Mouse (Mus musculus) spleen, adult 12 weeks (tissue): ENCODE results near the gene Tnfrsf14.
A peak's percentile ranks its signal among the peaks of the same experiment; 100 is the strongest.

Experiments
- DNase-seq: peaks from one replicate; pipeline ENCODE4 v3.0.0; 2022; ENCODE audit warnings: low spot score

Tnfrsf14 gene

GRCm38 (mm10) chr4:154916662-154917061 is 11.7 kb downstream of the Tnfrsf14 start:
- DNase-seq = no peak

GRCm38 (mm10) chr4:154915286-154915685 is 13.1 kb downstream of the Tnfrsf14 start:
- DNase-seq = no peak

- DNase-seq = no peak
These were observed 13.7 kb downstream of the Tnfrsf14 start for GRCm38 (mm10) chr4:154914707-154915106.

GRCm38 (mm10) chr4:154914252-154914651 is 14.1 kb downstream of the Tnfrsf14 start:
- DNase-seq = no peak

GRCm38 (mm10) chr4:154913845-154914244 is 14.5 kb downstream of the Tnfrsf14 start:
- no peak for DNase-seq

GRCm38 (mm10) chr4:154911644-154912043 is 16.7 kb downstream of the Tnfrsf14 start:
- DNase-seq = peak; percentile 24

GRCm38 (mm10) chr4:154910606-154911522 is 17.5 kb downstream of the Tnfrsf14 start:
- DNase-seq = peak; percentile 40

- DNase-seq = peak; percentile 0
These were observed 19.9 kb downstream of the Tnfrsf14 start for GRCm38 (mm10) chr4:154908490-154908889.

- peak; percentile 69 for DNase-seq
These were observed 20.5 kb downstream of the Tnfrsf14 start for GRCm38 (mm10) chr4:154907833-154908232.

- peak; percentile 80 for DNase-seq
These were observed 23.9 kb downstream of the Tnfrsf14 start for GRCm38 (mm10) chr4:154904185-154905071.

- DNase-seq = no peak
These were observed 26.0 kb downstream of the Tnfrsf14 start for GRCm38 (mm10) chr4:154902371-154902770.

- DNase-seq = peak; percentile 74
These were observed 29.6 kb downstream of the Tnfrsf14 start, which contains the start of gene Fam213b for GRCm38 (mm10) chr4:154898506-154899446. Fam213b (minus strand) TSS chr4:154899135.

GRCm38 (mm10) chr4:154897676-154898465 is 30.5 kb downstream of the Tnfrsf14 start:
- DNase-seq = peak; percentile 1

GRCm38 (mm10) chr4:154895549-154895948 is 32.8 kb downstream of the Tnfrsf14 start:
- no peak for DNase-seq

- DNase-seq = peak; percentile 0
These were observed 37.5 kb downstream of the Tnfrsf14 start for GRCm38 (mm10) chr4:154890887-154891286.

GRCm38 (mm10) chr4:154887593-154888250 is 40.6 kb downstream of the Tnfrsf14 start:
- no peak for DNase-seq

- DNase-seq = no peak
These were observed 41.3 kb downstream of the Tnfrsf14 start for GRCm38 (mm10) chr4:154886876-154887592.

GRCm38 (mm10) chr4:154885416-154885815 is 42.9 kb downstream of the Tnfrsf14 start:
- DNase-seq = no peak

- DNase-seq = no peak
These were observed 46.2 kb downstream of the Tnfrsf14 start for GRCm38 (mm10) chr4:154882014-154882659.
